Mouse (Mus musculus) hindbrain, embryonic 13.5 days (tissue): ENCODE measurements around the gene Zmpste24. TPM values are rescaled to one million over a fixed set of nuclear protein-coding genes. Genes with fewer than 3 reads are reported as not detected.

ENCODE experiments used
- ATAC-seq: fragments of 200-750 bp; cut with Nextera tagmentation; 2 replicates; pipeline ENCODE4 v1.8.0; 2017; ENCODE audit warnings: moderate TSS enrichment; ENCODE audit not compliant: low FRiP score
- H3K27ac ChIP-seq: fragments of 300-500 bp; sonication (generic); 2 replicates; pipeline ENCODE4 v1.5.1; 2015; ENCODE audit warnings: inconsistent platforms, mild to moderate bottlenecking, moderate library complexity
- H3K27me3 ChIP-seq: fragments of 300-500 bp; sonication (generic); 2 replicates; pipeline ENCODE4 v1.6.1; 2015; ENCODE audit warnings: mild to moderate bottlenecking, inconsistent platforms
- H3K36me3 ChIP-seq: fragments of 300-500 bp; sonication (generic); 2 replicates; pipeline ENCODE4 v1.6.1; 2015; ENCODE audit warnings: mild to moderate bottlenecking, inconsistent platforms
- H3K4me1 ChIP-seq: fragments of 300-500 bp; sonication (generic); replicated peaks from 2 replicates; pipeline ENCODE4 v1.6.1; 2015; ENCODE audit warnings: inconsistent platforms
- H3K4me2 ChIP-seq: fragments of 300-500 bp; sonication (generic); 2 replicates; pipeline ENCODE4 v1.6.1; 2015; ENCODE audit warnings: inconsistent platforms, mild to moderate bottlenecking, moderate library complexity
- H3K4me3 ChIP-seq: fragments of 300-500 bp; sonication (generic); 2 replicates; pipeline ENCODE4 v1.5.1; 2015; ENCODE audit warnings: mild to moderate bottlenecking, inconsistent platforms
- H3K9ac ChIP-seq: fragments of 300-500 bp; sonication (generic); 2 replicates; pipeline ENCODE4 v1.6.1; 2015; ENCODE audit warnings: mild to moderate bottlenecking, inconsistent platforms
- H3K9me3 ChIP-seq: fragments of 300-500 bp; sonication (generic); 2 replicates; pipeline ENCODE4 v1.6.1; 2016; ENCODE audit warnings: inconsistent platforms
- WGBS: fragments of 180-500 bp; shearing (Covaris S2); methylation state at CpG from one replicate; pipeline ENCODE4 v1.1.7; 2015; 5-methylcytosine and 5-hydroxymethylcytosine counted together
- polyA plus RNA-seq: library from polyadenylated mRNA; unstranded; fragments of >200 nt; fragmentation: Nextera tagmentation; extraction: Ambion mirVana; gene quantifications from 2 replicates; pipeline ENCODE4 v1.2.1, GENCODE M21; 2015

Zmpste24 gene
- polyA plus RNA-seq, 1 experiment from 2014 or later: 28.7 TPM

DNA sequence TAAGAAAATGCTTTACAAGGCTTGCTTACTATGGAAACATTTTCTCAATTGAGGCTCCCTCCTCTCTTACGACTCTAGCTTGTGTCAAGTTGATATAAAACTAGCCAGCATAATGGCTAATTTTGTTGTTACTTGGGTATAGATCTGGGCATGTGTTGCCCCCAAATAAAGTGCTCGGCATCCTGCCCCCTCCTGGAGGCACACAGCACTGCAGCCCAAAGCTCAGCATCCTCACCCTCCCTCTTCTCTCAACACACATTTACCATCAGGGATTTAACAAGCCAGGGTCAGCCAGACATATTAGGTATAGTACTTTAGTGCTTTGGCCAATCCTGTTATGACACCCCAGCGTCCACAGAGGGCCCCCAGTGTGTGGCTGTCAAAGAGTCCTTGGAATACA lies 41.7 kb downstream of the Zmpste24 start:
- Histone ChIP-seq H3K4me1 (peaks cover 14% of the 10 kb centered on the region), H3K27ac (no peak overlapping the region), H3K27me3 (peaks cover 27% of the 10 kb centered on the region), H3K9ac (no peak overlapping the region), H3K4me3 (no peak overlapping the region), H3K36me3 (peaks cover 38% of the 10 kb centered on the region), H3K4me2 (no peak overlapping the region), H3K9me3 (no peaks in the 10 kb centered on the region)
- no peak for ATAC-seq
- 43% methylated on average over 3 of the region's 3 CpGs for WGBS

DNA sequence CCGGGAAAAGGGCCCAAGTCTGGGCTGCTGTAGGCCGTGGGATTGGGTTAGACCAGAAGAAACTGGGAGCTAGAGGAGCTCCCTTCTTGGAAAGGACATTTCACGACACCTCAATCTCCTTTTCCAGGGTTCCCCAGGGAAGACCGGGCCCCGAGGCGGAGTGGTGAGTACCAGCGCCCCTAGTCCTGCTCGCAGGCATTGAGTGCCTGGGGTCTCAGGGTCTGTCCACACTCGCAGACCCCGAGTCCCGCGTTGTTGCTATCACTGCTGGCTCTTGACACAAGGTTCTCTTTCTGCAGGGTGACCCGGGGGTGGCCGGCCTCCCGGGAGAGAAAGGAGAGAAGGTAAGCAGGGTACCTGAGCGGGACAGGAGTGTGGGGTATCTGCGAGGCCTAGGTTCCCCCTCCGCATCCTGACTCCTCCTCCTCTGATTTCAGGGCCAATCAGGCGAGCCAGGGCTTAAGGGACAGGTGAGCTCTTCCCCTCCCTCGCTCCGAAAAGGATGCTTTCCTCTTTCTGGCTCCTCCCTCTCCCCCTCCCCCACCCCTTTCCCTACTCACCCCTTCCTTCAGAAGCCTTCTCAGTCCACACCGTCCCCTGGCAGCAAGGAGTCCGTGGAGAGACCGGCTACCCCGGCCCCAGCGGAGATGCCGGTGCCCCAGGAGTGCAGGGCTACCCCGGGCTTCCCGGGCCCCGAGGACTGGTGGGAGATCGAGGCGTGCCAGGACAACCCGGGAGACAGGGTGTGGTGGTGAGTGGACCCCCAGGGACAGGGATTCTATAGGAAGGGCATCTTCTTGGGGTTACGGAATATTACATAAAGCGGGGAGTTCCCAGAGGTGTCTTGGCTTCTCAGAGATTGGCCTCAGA lies 45.4 kb downstream of the Zmpste24 start:
- peaks cover 18% of the 10 kb centered on the region; the same call in 1 of the 2 replicates for H3K36me3 ChIP-seq
- no peaks in the 10 kb centered on the region for H3K9me3 ChIP-seq
- ATAC-seq: peak; percentile 53
- 9% methylated on average over 35 of the region's 35 CpGs for WGBS
- H3K27ac ChIP-seq: no peak overlapping the region
- H3K4me2 ChIP-seq: peak overlapping the region; percentile 48
- peak overlapping the region; percentile 27 for H3K4me3 ChIP-seq
- H3K9ac ChIP-seq: peak overlapping the region; percentile 51
- peaks cover 27% of the 10 kb centered on the region for H3K27me3 ChIP-seq
- H3K4me1 ChIP-seq: peaks cover 14% of the 10 kb centered on the region

DNA sequence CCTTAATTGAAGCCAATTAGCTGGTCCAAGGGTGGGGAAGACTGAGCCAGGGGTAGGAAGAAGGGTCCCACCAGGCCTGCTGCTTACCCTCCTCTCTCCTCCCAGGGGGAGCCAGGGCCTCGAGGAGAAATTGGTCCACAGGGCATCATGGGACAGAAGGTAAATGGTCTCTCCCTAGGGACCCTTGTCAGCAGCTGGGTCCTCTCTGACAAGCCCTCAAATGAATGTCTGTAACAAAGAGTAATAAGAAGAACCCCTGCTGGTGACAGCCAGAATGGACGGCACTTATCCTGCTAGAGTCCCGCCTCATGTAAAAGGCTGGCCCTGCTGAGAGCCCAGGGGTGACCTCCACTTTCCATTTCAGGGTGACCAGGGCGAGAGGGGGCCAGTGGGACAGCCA lies 46.2 kb downstream of the Zmpste24 start:
- peak; percentile 27 for ATAC-seq
- H3K4me1 ChIP-seq: peaks cover 14% of the 10 kb centered on the region
- WGBS: 21% methylated on average over 4 of the region's 4 CpGs

DNA sequence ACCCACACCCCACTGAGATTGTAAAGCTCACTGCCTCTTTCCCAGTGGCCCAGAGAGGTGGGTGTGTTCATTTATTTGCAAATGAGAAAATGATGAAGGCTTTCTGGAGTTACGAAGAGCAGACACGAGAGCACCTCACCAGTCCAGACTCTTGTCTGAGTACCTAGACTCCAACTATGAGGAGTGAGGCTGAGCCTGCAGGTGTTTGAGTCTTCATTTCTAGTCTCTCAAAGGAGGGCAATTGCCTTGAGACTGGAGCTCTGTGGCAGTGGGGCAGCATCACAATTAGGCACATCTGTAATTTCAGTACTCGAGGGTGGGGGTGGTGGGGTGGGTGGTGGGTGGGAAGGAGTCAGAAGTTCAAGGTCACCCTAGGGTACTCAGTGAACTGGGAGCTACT lies 55.1 kb downstream of the Zmpste24 start:
- 54% methylated on average over 3 of the region's 3 CpGs for WGBS
- peaks cover 2% of the 10 kb centered on the region; the same call in 1 of the 2 replicates for H3K36me3 ChIP-seq

More for the DNA sequence above, 46.2 kb downstream of the Zmpste24 start:
- Histone ChIP-seq H3K9me3 (no peaks in the 10 kb centered on the region), H3K27ac (no peak overlapping the region), H3K4me3 (no peak overlapping the region), H3K9ac (no peak overlapping the region), H3K4me2 (peak overlapping the region; percentile 48; the same call in 1 of the 2 replicates), H3K27me3 (peaks cover 27% of the 10 kb centered on the region), H3K36me3 (peaks cover 18% of the 10 kb centered on the region; the same call in 1 of the 2 replicates)

DNA sequence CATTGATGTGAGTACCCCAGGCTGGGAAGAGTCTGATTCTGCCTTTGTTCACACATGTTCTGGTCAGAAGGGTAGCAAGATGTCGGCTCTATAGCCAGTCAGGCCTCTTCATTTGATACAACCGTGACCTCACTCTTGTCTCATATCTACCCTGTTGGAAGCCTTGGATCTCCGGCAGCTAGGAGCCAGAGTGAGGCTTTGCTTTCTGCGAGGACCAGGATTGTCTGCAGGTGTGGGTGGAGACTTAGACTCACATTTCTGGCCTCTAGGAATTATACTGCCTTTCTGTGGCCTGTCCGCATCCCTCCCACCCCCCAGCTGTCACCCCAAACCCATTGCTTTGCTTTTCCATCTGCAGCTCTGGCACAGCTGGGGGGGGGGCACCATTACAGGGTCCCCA lies 55.6 kb downstream of the Zmpste24 start:
- Histone ChIP-seq H3K27ac (peak overlapping the region; percentile 81; the same call in 1 of the 2 replicates), H3K4me2 (no peak overlapping the region), H3K4me1 (peaks cover 36% of the 10 kb centered on the region), H3K9ac (no peak overlapping the region), H3K9me3 (no peaks in the 10 kb centered on the region), H3K36me3 (peaks cover 2% of the 10 kb centered on the region; the same call in 1 of the 2 replicates), H3K4me3 (no peak overlapping the region), H3K27me3 (peaks cover 31% of the 10 kb centered on the region)
- WGBS: 51% methylated on average over 5 of the region's 5 CpGs
- no peak for ATAC-seq

More for the DNA sequence above, 55.1 kb downstream of the Zmpste24 start:
- Histone ChIP-seq H3K9me3 (no peaks in the 10 kb centered on the region), H3K27ac (0 out of 2 replicates have a peak overlapping the region, but pooled peaks have one; percentile 81), H3K4me2 (no peak overlapping the region), H3K4me1 (peaks cover 36% of the 10 kb centered on the region), H3K4me3 (no peak overlapping the region), H3K9ac (no peak overlapping the region), H3K27me3 (peaks cover 29% of the 10 kb centered on the region)
- ATAC-seq: no peak

DNA sequence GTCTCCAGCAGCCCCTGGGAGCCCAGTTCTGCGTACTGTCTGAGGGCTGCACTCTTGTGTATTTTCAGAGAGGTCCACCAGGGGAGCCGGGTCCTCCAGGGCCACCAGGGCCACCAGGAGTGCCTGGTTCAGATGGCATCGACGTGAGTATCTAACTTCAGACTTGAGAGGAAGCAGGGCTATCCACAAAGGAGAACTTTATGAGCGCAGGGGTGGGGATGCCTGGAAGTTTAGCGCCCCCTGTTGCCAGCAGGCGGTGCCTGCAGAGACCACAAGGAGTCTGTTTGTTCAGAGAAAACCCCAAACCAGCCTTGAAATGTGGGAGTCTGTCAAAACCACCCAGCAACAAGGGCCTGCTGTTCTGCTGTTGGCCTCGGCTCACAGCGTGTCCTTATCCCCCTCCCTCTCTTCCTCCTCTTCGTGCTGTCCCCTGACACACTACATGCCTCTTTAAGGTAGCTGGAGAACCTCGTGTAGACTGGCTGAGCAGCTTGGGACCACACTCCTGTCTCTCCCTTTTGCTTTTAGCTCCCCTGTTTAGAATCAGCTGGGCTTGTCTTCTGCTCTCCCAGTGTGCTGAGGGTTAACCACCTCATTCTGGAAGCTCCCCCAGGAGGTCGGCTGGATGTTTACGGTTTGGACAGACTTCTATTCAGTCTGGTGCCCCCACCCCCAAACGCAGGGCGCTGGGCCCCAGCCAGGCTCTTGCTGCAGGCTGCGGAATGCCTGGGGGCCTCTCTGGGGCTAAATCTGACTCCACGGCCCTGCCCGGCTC lies 57.0 kb downstream of the Zmpste24 start:
- H3K4me3 ChIP-seq: no peak overlapping the region
- WGBS: 8% methylated on average over 18 of the region's 18 CpGs

DNA sequence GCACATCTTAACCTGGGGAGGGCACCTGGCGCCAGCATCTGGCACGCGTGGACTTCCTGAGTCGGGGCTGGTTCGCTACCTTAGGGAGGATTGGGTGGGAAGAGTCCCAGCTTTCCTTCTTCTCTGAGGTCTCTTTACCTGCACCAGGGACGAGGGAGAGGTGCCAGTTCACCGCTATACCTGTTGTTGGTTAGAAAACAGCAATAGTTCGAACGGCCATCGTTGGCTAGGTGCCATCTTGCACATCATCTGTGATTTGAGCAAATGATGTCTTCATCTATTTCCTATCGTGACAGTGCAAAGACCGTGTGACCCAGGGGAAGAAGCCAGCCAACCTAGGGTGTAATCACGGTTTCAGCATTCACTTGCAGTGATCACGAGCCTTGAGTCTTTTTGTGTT lies 57.7 kb downstream of the Zmpste24 start:
- H3K27me3 ChIP-seq: peaks cover 31% of the 10 kb centered on the region
- H3K9ac ChIP-seq: peak overlapping the region; percentile 75
- H3K36me3 ChIP-seq: 0 out of 2 replicates have a peak, but pooled peaks cover 2% of the 10 kb centered on the region
- peak overlapping the region; percentile 70 for H3K4me2 ChIP-seq
- H3K4me1 ChIP-seq: peaks cover 36% of the 10 kb centered on the region
- H3K4me3 ChIP-seq: peak overlapping the region; percentile 45
- peak; percentile 1; the same call in 1 of the 2 replicates for ATAC-seq
- WGBS: 50% methylated on average over 14 of the region's 14 CpGs
- no peaks in the 10 kb centered on the region for H3K9me3 ChIP-seq
- peak overlapping the region; percentile 81 for H3K27ac ChIP-seq

More for the DNA sequence above, 57.0 kb downstream of the Zmpste24 start:
- H3K4me1 ChIP-seq: peaks cover 36% of the 10 kb centered on the region
- no peaks in the 10 kb centered on the region for H3K9me3 ChIP-seq
- peaks cover 31% of the 10 kb centered on the region for H3K27me3 ChIP-seq
- peaks cover 2% of the 10 kb centered on the region; the same call in 1 of the 2 replicates for H3K36me3 ChIP-seq
- peak overlapping the region; percentile 81 for H3K27ac ChIP-seq
- H3K9ac ChIP-seq: peak overlapping the region; percentile 53; the same call in 1 of the 2 replicates
- ATAC-seq: peak; percentile 67
- peak overlapping the region; percentile 70 for H3K4me2 ChIP-seq

DNA sequence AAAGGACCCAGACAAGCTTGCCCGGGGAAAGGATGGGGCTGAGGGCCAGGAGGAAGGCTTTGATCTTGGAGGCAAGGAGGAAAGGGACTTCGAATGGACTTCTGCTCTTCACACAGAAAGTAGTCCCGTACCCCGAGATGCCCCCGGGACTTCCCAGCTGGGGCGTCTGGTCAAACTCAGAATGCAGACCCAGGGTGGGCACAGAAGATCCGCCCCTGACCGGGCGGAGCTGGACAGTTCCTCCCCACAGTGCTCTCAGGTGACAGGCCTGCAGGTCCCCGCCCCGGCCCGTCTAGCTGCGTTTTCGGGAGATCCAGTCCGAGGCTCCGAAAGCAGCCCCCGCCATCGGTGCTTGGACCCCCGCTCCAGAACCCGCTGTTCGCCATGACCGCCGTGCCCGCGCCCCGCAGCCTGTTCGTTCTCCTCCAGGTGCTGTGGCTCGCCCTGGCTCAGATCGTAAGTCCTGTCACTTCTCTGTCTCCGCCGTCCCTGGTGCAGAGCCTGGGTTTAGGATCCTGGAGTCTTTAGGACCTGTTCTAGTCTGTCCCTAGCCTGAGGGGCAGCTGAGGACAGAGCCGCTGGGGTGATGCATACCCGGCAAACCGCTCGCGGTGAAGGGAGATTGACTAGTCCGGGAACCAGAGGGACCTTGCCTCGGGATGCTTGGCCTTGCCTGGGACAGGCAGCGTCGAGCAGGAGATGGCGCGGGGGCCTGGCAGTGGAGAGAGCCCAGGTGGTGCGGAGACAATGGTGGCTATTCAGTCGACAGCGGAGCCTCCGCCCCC lies 58.5 kb downstream of the Zmpste24 start, which contains the start of gene Col9a2:
TSS of gene Col9a2 (plus strand) at position 55 of the 785 bp plus-strand sequence.
- ATAC-seq: peak; percentile 43; the same call in 1 of the 2 replicates
- Histone ChIP-seq H3K27me3 (peaks cover 31% of the 10 kb centered on the region), H3K9me3 (no peaks in the 10 kb centered on the region), H3K4me3 (peak within 1 kb of the TSS; percentile 45), H3K36me3 (0 out of 2 replicates have a peak, but pooled peaks cover 2% of the 10 kb centered on the region), H3K9ac (peak within 1 kb of the TSS; percentile 75), H3K27ac (peak within 1 kb of the TSS; percentile 40), H3K4me1 (peaks cover 36% of the 10 kb centered on the region), H3K4me2 (peak within 1 kb of the TSS; percentile 70)
- 4% methylated on average over 46 of the region's 46 CpGs for WGBS

DNA sequence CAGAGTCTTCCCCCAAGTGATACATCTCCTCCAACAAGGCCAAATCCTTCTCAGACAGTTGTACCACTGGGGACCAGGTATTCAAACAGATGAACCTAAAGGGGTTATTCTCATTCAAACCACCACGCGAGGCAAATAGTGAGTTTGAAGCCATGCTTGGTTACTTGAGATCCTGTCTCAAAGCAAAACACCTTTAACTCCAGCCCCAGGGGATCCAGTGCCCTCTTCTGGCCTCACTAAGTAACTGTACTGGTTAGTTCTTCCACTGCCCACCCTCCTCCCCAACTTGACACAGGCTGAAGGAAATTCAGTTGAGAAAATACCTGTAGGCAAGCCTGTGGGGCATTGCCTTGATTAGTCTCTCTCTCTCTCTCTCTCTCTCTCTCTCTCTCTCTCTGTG lies 65.0 kb downstream of the Zmpste24 start:
- no peaks in the 10 kb centered on the region for H3K36me3 ChIP-seq
- H3K27me3 ChIP-seq: peaks cover 3% of the 10 kb centered on the region
- no peak overlapping the region for H3K27ac ChIP-seq
- no peak overlapping the region for H3K4me3 ChIP-seq
- whole genome bisulfite sequencing: 79% methylated on average over 2 of the region's 2 CpGs
- no peak for ATAC-seq
- H3K9ac ChIP-seq: no peak overlapping the region
- no peaks in the 10 kb centered on the region for H3K9me3 ChIP-seq
- no peaks in the 10 kb centered on the region for H3K4me1 ChIP-seq
- no peak overlapping the region for H3K4me2 ChIP-seq

DNA sequence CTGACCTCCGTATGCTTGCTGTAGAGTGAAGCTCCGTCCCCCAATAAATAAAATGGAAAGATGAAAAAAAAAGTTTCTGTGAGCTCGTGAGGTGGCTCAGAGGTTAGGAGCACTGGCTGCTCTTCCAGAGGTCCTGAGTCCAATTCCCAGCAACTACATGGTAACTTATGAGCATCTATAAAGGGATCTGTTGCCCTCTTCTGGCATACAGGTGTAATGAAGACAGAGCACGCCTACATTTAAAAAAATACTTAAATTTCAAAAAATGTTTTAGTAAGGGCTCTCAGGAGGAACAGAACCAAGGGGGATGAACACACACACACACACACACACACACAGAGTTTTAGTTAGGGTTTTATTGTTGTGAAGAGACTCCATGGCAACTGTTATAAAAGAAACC lies 66.6 kb downstream of the Zmpste24 start:
- Histone ChIP-seq H3K4me1 (no peaks in the 10 kb centered on the region), H3K4me3 (no peak overlapping the region), H3K9ac (no peak overlapping the region), H3K27ac (no peak overlapping the region), H3K9me3 (no peaks in the 10 kb centered on the region), H3K27me3 (no peaks in the 10 kb centered on the region), H3K36me3 (no peaks in the 10 kb centered on the region), H3K4me2 (no peak overlapping the region)
- WGBS: 63% methylated on average over 4 of the region's 4 CpGs
- no peak for ATAC-seq

DNA sequence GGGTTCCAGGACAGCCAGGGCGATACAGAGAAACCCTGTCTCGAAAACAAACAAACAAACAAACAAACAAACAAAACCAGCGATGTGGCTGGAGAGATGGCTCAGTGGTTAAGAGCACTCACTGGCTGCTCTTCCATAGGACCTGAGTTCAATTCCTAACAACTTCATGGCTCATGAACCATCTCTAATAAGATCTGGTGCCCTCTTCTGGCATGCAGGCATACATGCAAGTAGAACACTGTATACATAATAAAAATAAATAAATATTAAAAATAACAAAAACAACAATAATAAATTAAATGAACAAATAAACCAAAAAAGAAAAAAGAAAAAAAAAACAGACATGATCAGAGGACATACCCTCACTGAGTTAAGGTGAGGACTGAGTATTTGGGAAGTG lies 68.4 kb downstream of the Zmpste24 start:
- ATAC-seq: no peak
- Histone ChIP-seq H3K4me2 (no peak overlapping the region), H3K9ac (no peak overlapping the region), H3K27ac (no peak overlapping the region), H3K4me3 (no peak overlapping the region), H3K27me3 (0 out of 2 replicates have a peak, but pooled peaks cover 3% of the 10 kb centered on the region), H3K9me3 (no peaks in the 10 kb centered on the region), H3K36me3 (no peaks in the 10 kb centered on the region), H3K4me1 (no peaks in the 10 kb centered on the region)
- WGBS: 77% methylated on average over 3 of the region's 3 CpGs
